Mouse (Mus musculus) bone marrow macrophage, adult 2 months (primary cell): Measurements from ENCODE around the gene Rara. TPM values are rescaled to one million over a fixed set of nuclear protein-coding genes. Genes with fewer than 3 reads are reported as not detected.

Source experiments
- H3K27ac ChIP-seq: 2 replicates; pipeline ENCODE4 v1.5.1; 2012; ENCODE audit warnings: low read depth, low read length; ENCODE audit not compliant: insufficient read depth
- H3K4me1 ChIP-seq: 2 replicates; pipeline ENCODE4 v1.6.1; 2012; ENCODE audit warnings: low read length; ENCODE audit not compliant: control insufficient read depth, insufficient read depth
- H3K4me3 ChIP-seq: 2 replicates; pipeline ENCODE4 v1.5.1; 2012; ENCODE audit warnings: mild to moderate bottlenecking, low read length, moderate library complexity; ENCODE audit not compliant: insufficient read depth
- CTCF ChIP-seq: IDR thresholded peaks from 2 replicates; pipeline ENCODE4 v1.5.1; 2012; ENCODE audit warnings: low read depth, mild to moderate bottlenecking, low read length, moderate library complexity
- POLR2A ChIP-seq: IDR thresholded peaks from 2 replicates; pipeline ENCODE4 v1.6.1; 2012; ENCODE audit warnings: mild to moderate bottlenecking, low read depth, low read length, borderline replicate concordance
- polyA plus RNA-seq: library from polyadenylated mRNA; stranded (reverse); fragments of >200 nt; gene quantifications from 2 replicates; pipeline ENCODE4 v1.2.4, GENCODE M21; 2012; ENCODE audit not compliant: missing spikeins, insufficient read depth, insufficient read length

Rara gene
- polyA plus RNA-seq, 1 experiment = 24.0 TPM

DNA sequence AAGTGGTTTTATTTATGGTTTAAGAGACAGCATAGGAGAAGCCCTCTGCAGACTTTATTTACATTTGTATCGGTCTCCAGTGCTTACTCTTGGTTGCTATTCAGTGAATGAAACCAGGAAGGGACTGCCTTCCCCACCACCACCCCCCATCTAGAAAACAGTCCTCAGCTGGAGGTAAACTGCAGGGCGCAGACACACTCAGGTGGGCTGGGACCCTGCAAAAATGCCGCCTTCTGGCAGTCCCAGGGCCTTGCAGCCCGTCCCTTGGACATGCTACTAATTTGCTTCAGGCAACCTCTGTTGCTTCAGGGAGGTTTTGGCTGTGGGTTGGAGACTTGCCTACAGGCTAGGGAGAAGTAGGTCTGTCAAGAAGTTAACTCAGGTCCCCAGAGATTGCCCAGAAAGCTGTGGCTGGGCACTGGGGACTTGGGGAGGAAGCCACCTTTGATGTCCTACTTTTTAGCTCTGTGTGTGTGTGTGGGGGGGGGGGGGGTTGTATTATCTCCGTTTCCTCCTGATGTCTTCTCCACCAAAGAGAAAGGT, 2.9 kb upstream of the Rara start:
- no peak overlapping the region for H3K27ac ChIP-seq
- H3K4me3 ChIP-seq = no peak overlapping the region
- TF ChIP-seq POLR2A (no peak), CTCF (no peak)
- peaks cover 15% of the 10 kb centered on the region for H3K4me1 ChIP-seq

DNA sequence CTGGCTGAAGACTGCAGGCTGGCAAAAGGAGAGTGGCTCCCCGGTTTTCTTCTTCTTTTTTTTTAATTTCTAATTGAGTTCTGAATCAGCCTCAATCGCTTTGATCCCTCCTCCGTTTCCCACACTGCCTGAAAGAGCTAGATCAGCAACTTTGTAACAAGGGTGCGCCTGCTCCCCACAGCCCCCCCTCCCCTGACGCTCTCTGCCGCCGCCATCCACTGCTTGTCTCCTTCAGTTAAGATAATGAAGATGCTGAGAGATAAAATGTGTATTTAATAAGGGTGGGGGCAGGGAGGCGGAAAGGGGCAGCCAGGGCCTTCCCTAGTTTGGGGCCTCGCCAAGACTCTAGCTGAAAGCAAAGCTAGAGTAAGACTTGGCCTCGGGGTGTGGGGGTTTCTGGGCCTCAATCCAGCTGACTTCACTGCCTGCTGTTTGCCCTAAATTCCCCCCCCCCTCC, 2.3 kb upstream of the Rara start:
- H3K4me1 ChIP-seq = peaks cover 17% of the 10 kb centered on the region

DNA sequence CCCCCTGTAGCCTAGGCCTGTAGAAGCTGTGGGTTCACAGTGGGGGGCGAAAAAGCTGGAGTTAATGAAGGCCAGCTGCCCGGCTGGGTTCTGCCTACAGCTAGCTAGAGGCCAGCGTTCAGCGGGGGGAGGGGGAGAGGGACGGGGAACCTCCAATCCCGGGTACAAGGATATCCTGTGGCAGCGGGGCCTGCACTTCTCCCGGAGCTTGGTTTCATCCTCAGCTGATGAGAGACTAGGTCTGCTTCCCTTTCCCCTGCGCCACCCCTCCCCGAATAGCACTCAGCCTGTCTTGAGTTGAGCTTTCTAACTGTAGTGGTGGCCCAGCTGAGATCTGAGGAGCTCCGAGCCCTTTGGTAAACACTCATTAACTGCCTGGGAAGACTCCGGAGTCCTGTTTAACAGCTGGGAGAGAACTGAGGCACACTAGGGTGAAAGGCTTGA, 1.7 kb upstream of the Rara start:
- peaks cover 20% of the 10 kb centered on the region for H3K4me1 ChIP-seq
- no peak overlapping the region for H3K4me3 ChIP-seq
- TF ChIP-seq CTCF (no peak), POLR2A (no peak)
- H3K27ac ChIP-seq = no peak overlapping the region

More for the DNA sequence above, 2.3 kb upstream of the Rara start:
- no peak for TF ChIP-seq POLR2A
- no peak for TF ChIP-seq CTCF
- no peak overlapping the region for H3K27ac ChIP-seq
- no peak overlapping the region for H3K4me3 ChIP-seq

DNA sequence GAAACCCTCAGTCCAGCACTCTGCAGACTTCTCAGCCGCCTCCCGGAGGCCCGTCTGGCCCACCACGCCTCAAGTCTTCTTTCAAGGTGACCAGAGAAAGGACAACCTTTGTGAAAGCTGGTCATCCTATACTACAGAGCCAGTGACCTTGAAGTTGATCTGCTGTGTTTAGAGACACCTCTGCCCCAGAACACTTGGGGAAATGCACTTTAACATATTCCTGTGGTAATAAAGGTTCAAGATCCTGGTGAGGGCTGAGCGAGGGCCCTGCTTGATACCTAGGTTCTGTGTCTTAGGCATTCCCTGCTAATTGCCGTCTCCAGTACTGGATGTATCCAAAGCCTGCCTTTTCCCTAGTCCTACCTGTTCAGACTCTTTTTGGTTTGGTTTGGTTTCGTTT, 1.1 kb upstream of the Rara start:
- H3K4me3 ChIP-seq = no peak overlapping the region
- TF ChIP-seq POLR2A (no peak), CTCF (no peak)
- peaks cover 26% of the 10 kb centered on the region for H3K4me1 ChIP-seq
- H3K27ac ChIP-seq = no peak overlapping the region

DNA sequence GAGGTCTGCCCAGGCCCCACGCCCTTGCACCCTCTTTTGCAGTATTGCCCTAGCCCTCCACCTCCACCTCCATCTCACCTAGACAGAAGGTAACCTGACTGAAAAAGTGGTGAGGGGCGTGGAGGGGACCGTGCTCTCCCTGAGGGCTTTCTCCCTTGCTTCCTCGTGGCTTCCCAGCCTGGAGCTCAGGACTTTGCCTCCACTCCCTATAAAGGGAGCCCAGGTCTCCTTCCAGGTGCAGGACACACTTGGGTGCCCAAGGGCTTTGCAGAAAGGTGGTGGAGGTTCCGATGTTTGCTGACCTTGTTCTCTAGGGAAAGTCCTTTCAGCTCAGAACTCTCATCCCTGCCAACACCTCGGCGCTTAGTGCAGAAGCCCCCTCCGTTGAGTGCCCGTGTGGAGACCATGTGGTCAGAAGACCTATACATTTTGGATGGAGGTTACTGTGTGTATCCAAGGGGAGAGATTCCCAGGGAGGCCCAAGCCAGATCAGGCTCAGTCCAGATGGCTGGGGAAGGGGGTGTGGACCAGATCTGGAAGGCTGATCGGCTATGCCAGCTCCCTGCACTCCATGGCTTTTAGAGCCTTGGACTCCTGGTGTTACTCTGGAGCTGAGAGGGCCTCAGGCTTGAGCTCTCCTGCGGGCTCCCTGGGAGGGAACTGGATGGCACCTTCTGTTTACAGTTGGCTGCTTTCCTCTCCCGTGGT, 722 bp downstream of the Rara start:
- Histone ChIP-seq H3K27ac (no peak overlapping the region), H3K4me1 (peaks cover 27% of the 10 kb centered on the region), H3K4me3 (no peak overlapping the region)
- no peak for TF ChIP-seq CTCF
- TF ChIP-seq POLR2A = no peak

DNA sequence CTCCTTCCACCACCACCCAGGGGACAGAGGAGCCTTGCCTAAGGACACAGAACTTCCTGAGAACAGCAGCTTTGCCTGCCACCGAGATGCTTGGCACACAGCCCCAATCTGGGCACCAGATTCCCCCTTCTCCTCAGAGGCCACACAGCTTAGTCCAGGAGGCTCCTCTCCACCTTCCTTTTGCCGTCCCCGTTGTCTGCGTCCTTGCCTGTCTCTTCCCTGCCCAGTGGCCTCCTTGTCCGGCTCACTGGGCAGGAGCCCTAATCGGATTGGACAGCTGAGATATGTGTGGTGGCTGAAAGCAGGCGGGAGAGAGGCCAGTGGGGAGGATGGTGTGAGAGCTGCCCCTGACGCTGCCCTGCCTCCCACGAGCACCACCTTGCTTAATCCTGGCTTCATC, 1.9 kb downstream of the Rara start:
- no peak overlapping the region for H3K27ac ChIP-seq
- H3K4me1 ChIP-seq = peaks cover 35% of the 10 kb centered on the region
- TF ChIP-seq CTCF = no peak
- TF ChIP-seq POLR2A = no peak
- no peak overlapping the region for H3K4me3 ChIP-seq

DNA sequence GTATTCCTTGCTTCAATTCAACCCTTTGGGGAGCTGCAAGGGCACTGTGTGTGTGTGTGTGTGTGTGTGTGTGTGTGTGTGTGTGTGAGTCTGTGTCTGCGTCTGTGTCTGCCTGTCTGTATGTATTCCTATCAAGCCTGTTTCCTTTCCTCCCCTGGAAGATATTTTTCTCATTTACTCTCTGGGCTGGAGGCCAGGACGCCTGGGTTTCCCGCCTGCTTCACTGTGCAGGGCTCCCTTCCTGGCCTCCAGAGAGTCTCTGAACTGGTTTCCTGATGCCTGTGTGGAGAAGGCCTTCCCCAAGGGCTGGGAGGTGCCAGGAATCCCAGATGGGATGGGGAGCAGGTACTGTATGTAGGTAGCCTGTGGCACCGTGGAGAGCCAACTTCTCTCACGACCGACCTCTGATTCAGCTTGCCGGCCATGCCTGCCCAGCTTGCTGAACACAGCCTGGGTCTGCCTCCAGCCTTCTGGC, 2.5 kb downstream of the Rara start:
- Histone ChIP-seq H3K4me3 (no peak overlapping the region), H3K4me1 (peaks cover 36% of the 10 kb centered on the region), H3K27ac (no peak overlapping the region)
- no peak for TF ChIP-seq CTCF
- TF ChIP-seq POLR2A = no peak

DNA sequence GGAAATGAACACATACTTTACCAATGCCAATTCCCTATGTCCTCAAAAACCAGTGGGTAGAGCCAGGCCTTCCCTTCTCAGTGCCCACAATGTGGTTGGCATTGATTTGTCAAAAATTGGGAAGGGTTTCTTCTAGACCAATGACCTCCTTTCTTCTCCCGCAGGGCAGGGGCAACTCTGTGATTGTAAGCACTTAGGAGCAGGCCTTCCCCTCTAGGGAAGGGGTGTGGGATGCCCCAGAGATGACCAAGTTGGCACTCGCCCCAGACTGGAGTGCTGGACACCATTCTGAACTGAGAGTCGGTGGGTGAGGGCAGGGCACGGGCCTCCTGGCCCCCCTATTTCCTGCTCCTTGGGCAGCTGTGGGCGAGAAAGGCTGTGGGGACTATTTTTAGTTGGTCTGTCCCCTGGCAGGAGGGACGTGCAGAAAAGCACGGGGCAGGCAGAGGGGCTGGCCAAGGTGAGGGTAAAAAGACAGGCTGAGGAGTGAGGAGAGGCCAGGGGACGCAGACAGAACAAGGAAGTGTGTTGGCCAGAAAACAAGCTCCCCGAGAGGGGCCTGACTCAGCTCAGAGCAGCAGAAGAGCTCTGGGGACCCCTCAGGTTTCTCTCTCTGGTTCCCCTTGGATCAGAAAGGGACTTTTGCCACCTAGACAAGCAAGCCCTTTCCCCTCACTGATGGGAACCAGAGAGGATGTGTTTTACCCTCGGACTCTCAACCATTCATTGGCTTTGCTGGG, 3.3 kb downstream of the Rara start:
- H3K4me1 ChIP-seq = peaks cover 36% of the 10 kb centered on the region
- no peak overlapping the region for H3K27ac ChIP-seq
- TF ChIP-seq POLR2A (no peak), CTCF (no peak)
- H3K4me3 ChIP-seq = no peak overlapping the region

DNA sequence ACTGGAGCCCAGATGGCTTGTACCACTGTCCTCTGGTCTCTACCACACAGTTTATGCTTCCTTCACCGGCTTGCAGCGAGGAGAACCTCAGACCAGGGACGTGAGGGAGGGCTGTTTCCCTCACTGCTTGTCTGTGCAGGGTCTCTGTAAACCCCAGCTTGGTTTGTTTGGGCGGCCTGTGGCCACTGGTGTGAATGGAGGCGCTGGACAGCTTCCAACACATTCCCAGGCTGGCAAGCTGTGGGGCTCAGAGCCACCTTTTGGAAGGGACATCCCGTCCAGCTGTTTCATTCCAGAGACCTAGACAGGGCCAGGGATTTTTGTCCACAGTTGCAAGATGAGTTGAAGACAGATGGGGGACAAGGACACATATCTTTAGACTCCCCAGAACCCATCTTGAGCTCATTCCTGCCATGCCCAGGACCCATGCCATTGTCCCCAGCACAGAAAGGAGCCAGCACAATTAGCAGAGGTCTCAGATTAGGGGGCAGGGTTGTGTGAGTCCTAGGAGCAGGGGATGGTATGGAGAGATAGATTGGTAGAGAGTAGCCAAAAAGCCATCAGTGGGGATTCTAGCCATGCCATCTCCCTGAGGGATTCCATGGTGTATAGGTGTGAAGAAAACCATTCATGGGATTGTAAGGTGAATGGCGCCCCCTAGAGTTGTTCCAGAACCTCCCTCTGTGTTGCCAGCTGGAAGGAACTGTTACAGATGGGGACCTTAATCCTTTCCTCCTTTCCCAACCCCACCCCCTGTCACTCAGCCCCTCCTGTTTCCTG, 4.1 kb downstream of the Rara start:
- Histone ChIP-seq H3K4me3 (no peak overlapping the region), H3K4me1 (peaks cover 39% of the 10 kb centered on the region), H3K27ac (no peak overlapping the region)
- TF ChIP-seq POLR2A = no peak
- no peak; the same call in 1 of the 2 replicates for TF ChIP-seq CTCF
